Mouse (Mus musculus) bone marrow macrophage, adult 2 months (primary cell): ENCODE measurements around the gene Apoc3.

ENCODE experiments used
- CTCF ChIP-seq: IDR thresholded peaks from 2 replicates; pipeline ENCODE4 v1.5.1; 2012; ENCODE audit warnings: low read depth, mild to moderate bottlenecking, low read length, moderate library complexity
- POLR2A ChIP-seq: IDR thresholded peaks from 2 replicates; pipeline ENCODE4 v1.6.1; 2012; ENCODE audit warnings: mild to moderate bottlenecking, low read depth, low read length, borderline replicate concordance

DNA sequence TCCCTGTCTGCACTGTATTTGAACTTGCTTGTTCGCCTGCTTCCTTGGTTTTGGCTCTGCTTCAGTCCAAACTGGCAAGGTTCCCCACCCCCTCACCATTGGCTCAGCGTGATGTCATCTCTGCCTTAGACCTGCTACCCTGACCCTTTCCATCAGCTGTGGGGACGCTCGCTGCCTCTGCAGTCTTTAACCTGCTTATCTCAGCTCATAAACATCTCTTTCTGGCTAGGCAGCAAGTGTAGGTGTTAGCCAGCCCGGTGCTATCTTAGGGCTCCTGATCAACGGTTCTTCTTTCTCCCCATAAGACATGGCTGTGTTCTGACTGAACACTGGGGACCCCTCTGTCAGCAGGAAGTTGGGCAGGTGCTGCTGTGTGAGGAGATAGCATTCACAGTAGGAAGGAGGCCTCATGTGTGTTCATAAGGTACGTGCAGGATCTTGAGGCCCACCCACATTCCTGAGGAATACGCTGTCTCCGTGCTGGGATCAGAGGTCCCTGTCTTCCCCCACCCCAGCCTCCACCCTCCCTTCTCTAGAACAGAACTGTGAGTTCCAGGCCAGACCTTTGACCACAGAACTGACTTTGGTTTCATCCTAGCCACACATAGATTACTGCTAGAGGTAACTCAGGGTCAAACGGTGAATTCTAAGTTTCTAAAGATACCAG lies 28.5 kb downstream of the Apoc3 start:
- TF ChIP-seq CTCF (no peak), POLR2A (no peak)
